Mouse (Mus musculus): ENCODE measurements around the gene Trak2.

DNA sequence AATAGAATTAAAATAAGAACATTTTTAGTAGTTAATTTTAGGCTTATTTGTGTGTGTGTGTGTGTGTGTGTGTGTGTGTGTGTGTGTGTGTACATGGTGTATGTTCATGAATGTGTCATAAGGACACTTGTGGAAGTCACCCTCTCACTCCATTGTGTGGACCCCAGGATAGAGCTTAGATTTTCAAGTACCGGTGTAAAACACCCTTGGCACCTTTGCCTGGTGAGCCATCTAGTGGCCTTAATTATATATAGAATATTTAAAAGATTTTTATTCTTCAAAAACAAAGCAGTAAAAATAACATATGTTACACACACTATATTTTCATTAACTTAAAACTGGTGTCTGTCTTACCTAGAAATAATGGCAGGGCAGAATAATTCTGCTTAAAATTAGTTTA is 20.5 kb upstream of the Trak2 start:
- TF ChIP-seq GATA1 (IDR thresholded peaks at IDR 0.05; ENCODE audit: low read length) (no peak), TAL1 (IDR thresholded peaks at IDR 0.05; ENCODE audit: low read length) (no peak)
